Mouse (Mus musculus): ENCODE measurements at regions not wholly inside any gene's neighbourhood (a gene's known extent, or its start where the extent isn't known, plus 50 kb on each side); places are given as distances from the start of the nearest gene placed in this dataset.

DNA sequence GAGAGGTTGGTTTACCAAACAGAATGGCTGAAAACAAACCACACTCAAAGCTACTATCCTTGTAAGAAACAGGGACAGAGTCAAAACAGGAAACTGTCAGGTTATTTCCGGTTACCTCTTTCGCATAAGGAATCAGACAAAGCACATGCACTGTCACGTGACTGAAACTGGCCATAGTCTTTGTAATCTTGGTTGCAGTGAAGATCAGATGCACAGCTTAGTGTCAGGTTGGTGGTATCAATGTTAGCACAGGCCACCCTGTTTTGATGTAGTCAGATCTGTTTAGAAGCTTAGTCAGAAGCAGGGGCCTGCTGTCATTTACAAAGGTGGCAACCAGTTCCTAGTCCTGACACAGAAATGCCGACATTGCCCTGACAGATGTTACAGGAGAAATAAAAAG lies 51.4 kb upstream of the Apod start:
- Histone ChIP-seq H3K9ac (ENCODE audit: control insufficient read depth, low read depth, low read length, poor library complexity, severe bottlenecking) (peak overlapping the region; percentile 16; the same call in 1 of the 2 replicates), H3K27ac (ENCODE audit: control insufficient read depth, low read depth, low read length) (peak overlapping the region; percentile 56), H3K27me3 (ENCODE audit: control insufficient read depth in 1 of 2, insufficient read depth in 2 of 2, low read length in 2 of 2) (no peaks in the 10 kb centered on the region), H3K36me3 (ENCODE audit: control insufficient read depth in 1 of 2, insufficient read depth in 2 of 2, low read length in 2 of 2) (peaks cover 0 to 43% of the 10 kb centered on the region in 2 experiments; a peak in 2 of 4 replicates), H3K79me2 (ENCODE audit: control insufficient read depth, insufficient read depth, low read length, poor library complexity) (no peaks in the 10 kb centered on the region), H3K4me1 (ENCODE audit: control insufficient read depth in 1 of 2, insufficient read depth in 2 of 2, low read length in 2 of 2) (peaks cover 36 to 45% of the 10 kb centered on the region in 2 experiments), H3K9me3 (replicated peaks; ENCODE audit: insufficient read depth, low read length) (no peaks in the 10 kb centered on the region), H3K4me3 (ENCODE audit: control insufficient read depth in 1 of 2, insufficient read depth in 1 of 2, low read depth in 2 of 2, low read length in 2 of 2) (no peak overlapping the region)
- DNase-seq (ENCODE audit: low read depth, low spot score): peak; percentile 78
- no peak for TF ChIP-seq RAD21 (IDR thresholded peaks at IDR 0.05; ENCODE audit: low read depth, low read length)
- no peak for TF ChIP-seq KAT2A (conservative IDR thresholded peaks at IDR 0.05; ENCODE audit: low read depth, low read length)
- no peak for TF ChIP-seq NRF1 (IDR thresholded peaks at IDR 0.05; ENCODE audit: insufficient read depth, low read depth, low read length, poor library complexity, severe bottlenecking)
- TF ChIP-seq SIN3A (IDR thresholded peaks at IDR 0.05; ENCODE audit: low read length): peak; percentile 65
- TF ChIP-seq UBTF (IDR thresholded peaks at IDR 0.05; ENCODE audit: borderline replicate concordance, insufficient read depth, low read depth, low read length): no peak
- peak; percentile 62 for TF ChIP-seq TCF12 (IDR thresholded peaks at IDR 0.05; ENCODE audit: low read depth, low read length)
- TF ChIP-seq TAL1 (IDR thresholded peaks at IDR 0.05; ENCODE audit: low read length): peak; percentile 74
- no peak for TF ChIP-seq MAZ (IDR thresholded peaks at IDR 0.05; ENCODE audit: low read depth, low read length)
- no peak for TF ChIP-seq NELFE (IDR thresholded peaks at IDR 0.05; ENCODE audit: low read depth, low read length)
- TF ChIP-seq SMC3 (IDR thresholded peaks at IDR 0.05; ENCODE audit: low read depth, low read length): no peak
- no peak for TF ChIP-seq MEF2A (IDR thresholded peaks at IDR 0.05; ENCODE audit: extremely low read depth, insufficient replicate concordance, low read depth, low read length, poor library complexity, severe bottlenecking)
- TF ChIP-seq JUND (IDR thresholded peaks at IDR 0.05; ENCODE audit: low read depth, low read length): no peak
- TF ChIP-seq GATA1 (IDR thresholded peaks at IDR 0.05; ENCODE audit: low read depth, low read length): peak; percentile 61
- no peak for TF ChIP-seq CHD1 (IDR thresholded peaks at IDR 0.05; ENCODE audit: low read depth, low read length)
- no peak for TF ChIP-seq MYB (IDR thresholded peaks at IDR 0.05; ENCODE audit: low read depth, low read length)
- TF ChIP-seq TBP (IDR thresholded peaks at IDR 0.05; ENCODE audit: low read depth, low read length): no peak
- TF ChIP-seq MXI1 (IDR thresholded peaks at IDR 0.05; ENCODE audit: low read depth, low read length): peak; percentile 29; the same call in 1 of the 2 replicates
- TF ChIP-seq ZC3H11A (IDR thresholded peaks at IDR 0.05; ENCODE audit: low read depth, low read length): no peak
- no peak for TF ChIP-seq GABPA (IDR thresholded peaks at IDR 0.05; ENCODE audit: low read depth, low read length)
- TF ChIP-seq USF1 (IDR thresholded peaks at IDR 0.05; ENCODE audit: low read depth, low read length): peak; percentile 94
- TF ChIP-seq ETS1 (IDR thresholded peaks at IDR 0.05; ENCODE audit: low read depth, low read length): peak; percentile 63
- TF ChIP-seq USF2 (IDR thresholded peaks at IDR 0.05; ENCODE audit: borderline replicate concordance in 1 of 2, insufficient read depth in 1 of 2, low read depth in 1 of 2, low read length in 2 of 2): peak; percentile 64 to 80
- TF ChIP-seq POLR2AphosphoS5 (IDR thresholded peaks at IDR 0.05; ENCODE audit: borderline replicate concordance, low read depth, low read length): no peak
- no peak for TF ChIP-seq MAFK (IDR thresholded peaks at IDR 0.05; ENCODE audit: borderline replicate concordance, low read depth, low read length)
- TF ChIP-seq CHD2 (IDR thresholded peaks at IDR 0.05; ENCODE audit: low read length): no peak
- TF ChIP-seq RCOR1 (IDR thresholded peaks at IDR 0.05; ENCODE audit: low read depth, low read length): no peak
- no peak for TF ChIP-seq ZNF384 (IDR thresholded peaks at IDR 0.05; ENCODE audit: low read depth, low read length)
- TF ChIP-seq E2F4 (IDR thresholded peaks at IDR 0.05; ENCODE audit: borderline replicate concordance, low read depth, low read length): no peak
- peak; percentile 29; the same call in 1 of the 2 replicates for TF ChIP-seq HCFC1 (IDR thresholded peaks at IDR 0.05; ENCODE audit: low read depth, low read length)
- peak; percentile 64; the same call in 1 of the 2 replicates for TF ChIP-seq MYC (IDR thresholded peaks at IDR 0.05; ENCODE audit: low read depth, low read length)
- no peak for TF ChIP-seq ELF1 (IDR thresholded peaks at IDR 0.05; ENCODE audit: low read depth, low read length)
- TF ChIP-seq POLR2AphosphoS2 (IDR thresholded peaks at IDR 0.05; ENCODE audit: low read length): no peak
- TF ChIP-seq EP300 (IDR thresholded peaks at IDR 0.05; ENCODE audit: low read depth in 1 of 2, low read length in 2 of 2): peak; percentile 23 to 62; a peak in 3 of 4 replicates
- peak; percentile 86 for TF ChIP-seq BHLHE40 (IDR thresholded peaks at IDR 0.05; ENCODE audit: borderline replicate concordance, low read depth, low read length)
- TF ChIP-seq CTCF (IDR thresholded peaks at IDR 0.05 in 2 of 3, conservative IDR thresholded peaks at IDR 0.05 in 1 of 3; ENCODE audit: control insufficient read depth in 1 of 3, insufficient read depth in 1 of 3, low read depth in 2 of 3, low read length in 3 of 3, poor library complexity in 1 of 3, severe bottlenecking in 1 of 3): no peak
- peak; percentile 92 for TF ChIP-seq MAX (IDR thresholded peaks at IDR 0.05; ENCODE audit: low read length)
- no peak for TF ChIP-seq ZMIZ1 (IDR thresholded peaks at IDR 0.05; ENCODE audit: low read depth, low read length)
- no peak for TF ChIP-seq ZKSCAN1 (IDR thresholded peaks at IDR 0.05; ENCODE audit: low read depth, low read length)

Measured in MEL (cell line).